Mouse (Mus musculus): Measurements from ENCODE around the gene Gm11444.

- TF ChIP-seq CTCF (IDR thresholded peaks at IDR 0.05; ENCODE audit: low read depth) (no peak), EP300 (IDR thresholded peaks at IDR 0.05; ENCODE audit: low read depth) (no peak)
Observed at GRCm38 (mm10) chr11:85850233-85850632, at the start of gene Gm11444.

All from liver, postnatal 0 days (tissue).